Mouse (Mus musculus) ES-E14 (cell line): Measurements from ENCODE around the gene Rps6kl1. TPM values are rescaled to one million over a fixed set of nuclear protein-coding genes. Genes with fewer than 3 reads are reported as not detected.

Source experiments
- DNase-seq: peaks from one replicate; pipeline ENCODE4 v3.0.0-alpha.2; 2013; ENCODE audit warnings: low read depth, low spot score
- H3K27ac ChIP-seq: 2 replicates; pipeline ENCODE4 v1.5.1; 2012; ENCODE audit warnings: low read depth, mild to moderate bottlenecking, low read length, moderate library complexity, mixed read lengths; ENCODE audit not compliant: poor library complexity, insufficient read depth, severe bottlenecking
- H3K36me3 ChIP-seq: 2 replicates; pipeline ENCODE4 v1.6.1; 2012; ENCODE audit warnings: mild to moderate bottlenecking, low read length, moderate library complexity, mixed read lengths; ENCODE audit not compliant: control insufficient read depth, poor library complexity, insufficient read depth, severe bottlenecking
- H3K4me1 ChIP-seq, 2 experiments: fragments of 150-350 bp in 1 of 2; sonication (generic) in 1 of 2; 2 replicates each; pipeline ENCODE4 v1.6.1; 2012; ENCODE audit warnings: low read length in 2 of 2, mild to moderate bottlenecking in 1 of 2, mixed read lengths in 1 of 2; ENCODE audit not compliant: control insufficient read depth in 2 of 2, insufficient read depth in 2 of 2, poor library complexity in 1 of 2
- H3K4me3 ChIP-seq, 2 experiments: fragments of 150-350 bp in 1 of 2; sonication (generic) in 1 of 2; 2 replicates each; pipeline ENCODE4 v1.5.1; 2012; ENCODE audit warnings: low read length in 2 of 2, low read depth in 1 of 2, mild to moderate bottlenecking in 1 of 2, mixed read lengths in 1 of 2; ENCODE audit not compliant: insufficient read depth in 1 of 2, poor library complexity in 1 of 2, severe bottlenecking in 1 of 2
- H3K9ac ChIP-seq: 2 replicates; pipeline ENCODE4 v1.6.1; 2012; ENCODE audit warnings: low read depth, mild to moderate bottlenecking, low read length, mixed read lengths; ENCODE audit not compliant: poor library complexity, insufficient read depth, severe bottlenecking
- H3K9me3 ChIP-seq: fragments of 150-350 bp; sonication (generic); 2 replicates; pipeline ENCODE4 v1.6.1; 2012; ENCODE audit warnings: low read depth, mild to moderate bottlenecking, low read length; ENCODE audit not compliant: control insufficient read depth, insufficient read depth
- CHD2 ChIP-seq: IDR thresholded peaks from 2 replicates; pipeline ENCODE4 v1.6.1; 2014; ENCODE audit warnings: mild to moderate bottlenecking, low read depth, low read length, inconsistent platforms
- HCFC1 ChIP-seq: IDR thresholded peaks from 2 replicates; pipeline ENCODE4 v1.6.1; 2012; ENCODE audit warnings: low read length, inconsistent platforms, borderline replicate concordance; ENCODE audit not compliant: insufficient read depth
- MAFK ChIP-seq: IDR thresholded peaks from 2 replicates; pipeline ENCODE4 v1.6.1; 2014; ENCODE audit warnings: mild to moderate bottlenecking, low read depth, low read length, inconsistent platforms; ENCODE audit not compliant: insufficient read depth
- ZC3H11A ChIP-seq: IDR thresholded peaks from 2 replicates; pipeline ENCODE4 v1.6.1; 2012; ENCODE audit warnings: low read depth, mild to moderate bottlenecking, inconsistent platforms, low read length, borderline replicate concordance
- ZNF384 ChIP-seq: IDR thresholded peaks from 2 replicates; pipeline ENCODE4 v1.6.1; 2012; ENCODE audit warnings: low read depth, low read length, inconsistent platforms
- in situ Hi-C, 2 experiments: fragments of 600-800 bp; cut with MboI; formaldehyde crosslinking; loops; one replicate each; pipeline ENCODE4 v1.15.1; 2025; ENCODE audit warnings: low sequenced_read_pairs in 2 of 2, inconsistent platforms in 1 of 2; ENCODE audit not compliant: unreplicated experiment in 2 of 2
- total RNA-seq: library from RNA; depleted of rRNA; stranded (reverse); fragments of 300-350 nt; gene quantifications from 2 replicates; pipeline ENCODE4 v1.2.3, GENCODE M21; 2012

Rps6kl1 gene
- total RNA-seq, 1 experiment = 4.0 TPM

GRCm38 (mm10) chr12:85110698-85111592 is 40.1 kb downstream of the Rps6kl1 start, which contains the start of the genes Prox2 and Dlst:
TSS of gene Prox2 (minus strand) at chr12:85110759.
TSS of gene Dlst (plus strand) at chr12:85110833.
- Histone ChIP-seq H3K4me3 (peak within 1 kb of the TSS; percentile 79 to 97), H3K9me3 (no peaks in the 10 kb centered on the region), H3K9ac (peak within 1 kb of the TSS; percentile 95), H3K4me1 (peaks cover 7 to 9% of the 10 kb centered on the region in 2 experiments; a peak in 2 of 4 replicates), H3K36me3 (peaks cover 2% of the 10 kb centered on the region; the same call in 1 of the 2 replicates), H3K27ac (no peak within 1 kb of the TSS)
- in situ Hi-C loops = no loop called here
- TF ChIP-seq CHD2 (no peak), HCFC1 (peak; percentile 69; the same call in 1 of the 2 replicates)
- DNase-seq = peak; percentile 47

- DNase-seq = no peak
- Histone ChIP-seq H3K36me3 (peaks cover 2% of the 10 kb centered on the region; the same call in 1 of the 2 replicates), H3K27ac (no peak overlapping the region), H3K9ac (peak overlapping the region; percentile 95), H3K9me3 (no peaks in the 10 kb centered on the region), H3K4me1 (peaks cover 7 to 9% of the 10 kb centered on the region in 2 experiments; a peak in 2 of 4 replicates), H3K4me3 (peak overlapping the region; percentile 79 to 97)
- in situ Hi-C loops = no loop called here
- no peak for TF ChIP-seq CHD2
- TF ChIP-seq MAFK = no peak
- no peak for TF ChIP-seq HCFC1
- no peak for TF ChIP-seq ZNF384
- TF ChIP-seq ZC3H11A = no peak
Observed at GRCm38 (mm10) chr12:85110011-85110697, 40.9 kb downstream of the Rps6kl1 start.

GRCm38 (mm10) chr12:85109426-85109825 is 41.6 kb downstream of the Rps6kl1 start:
- TF ChIP-seq CHD2 (no peak), ZC3H11A (no peak), HCFC1 (no peak), ZNF384 (no peak), MAFK (no peak)
- H3K9ac ChIP-seq = no peak overlapping the region
- H3K4me1 ChIP-seq = peaks cover 9 to 10% of the 10 kb centered on the region in 2 experiments; a peak in 2 of 4 replicates
- no peak overlapping the region for H3K4me3 ChIP-seq
- no peak for DNase-seq
- no peaks in the 10 kb centered on the region for H3K9me3 ChIP-seq
- in situ Hi-C loops = no loop called here
- peaks cover 2% of the 10 kb centered on the region; the same call in 1 of the 2 replicates for H3K36me3 ChIP-seq
- H3K27ac ChIP-seq = no peak overlapping the region

DNA sequence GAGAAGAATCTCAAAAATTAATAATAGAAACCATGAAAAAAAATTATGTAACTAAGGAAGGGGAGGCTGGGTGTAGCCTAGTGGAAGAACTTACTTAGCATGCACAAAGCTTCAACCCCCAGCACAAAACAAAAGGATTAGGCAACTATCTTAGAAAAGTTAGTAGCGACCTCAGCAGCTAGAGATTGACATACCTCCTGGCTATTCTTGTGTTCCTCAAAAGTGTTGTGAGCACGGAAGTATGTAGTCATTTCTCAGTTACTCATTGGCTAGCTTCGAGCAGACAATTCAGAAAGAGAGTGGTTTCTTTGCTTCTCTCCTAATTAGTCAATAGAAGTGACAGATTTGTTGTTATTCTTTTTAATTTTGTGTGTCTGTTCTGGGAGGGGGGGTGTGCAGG is 42.4 kb downstream of the Rps6kl1 start:
- in situ Hi-C loops = no loop called here
- no peak overlapping the region for H3K27ac ChIP-seq
- no peak overlapping the region for H3K9ac ChIP-seq
- no peaks in the 10 kb centered on the region for H3K9me3 ChIP-seq
- no peak for TF ChIP-seq ZNF384
- TF ChIP-seq CHD2 = no peak
- TF ChIP-seq HCFC1 = no peak
- no peak for TF ChIP-seq MAFK
- no peak for TF ChIP-seq ZC3H11A
- no peak for DNase-seq
- H3K36me3 ChIP-seq = peaks cover 2% of the 10 kb centered on the region; the same call in 1 of the 2 replicates
- H3K4me3 ChIP-seq = no peak overlapping the region
- H3K4me1 ChIP-seq = peaks cover 9 to 10% of the 10 kb centered on the region in 2 experiments; a peak in 2 of 4 replicates
